Mouse (Mus musculus) cerebellum, adult 9-10 months (tissue): ENCODE results near the gene Rpl3.

Experiments used
- DNase-seq: peaks from one replicate; pipeline ENCODE4 v3.0.0; 2022

Gene Rpl3

GRCm38 (mm10) chr15:80062339-80062738 lies 29.3 kb downstream of the Rpl3 start:
- no peak for DNase-seq

DNA sequence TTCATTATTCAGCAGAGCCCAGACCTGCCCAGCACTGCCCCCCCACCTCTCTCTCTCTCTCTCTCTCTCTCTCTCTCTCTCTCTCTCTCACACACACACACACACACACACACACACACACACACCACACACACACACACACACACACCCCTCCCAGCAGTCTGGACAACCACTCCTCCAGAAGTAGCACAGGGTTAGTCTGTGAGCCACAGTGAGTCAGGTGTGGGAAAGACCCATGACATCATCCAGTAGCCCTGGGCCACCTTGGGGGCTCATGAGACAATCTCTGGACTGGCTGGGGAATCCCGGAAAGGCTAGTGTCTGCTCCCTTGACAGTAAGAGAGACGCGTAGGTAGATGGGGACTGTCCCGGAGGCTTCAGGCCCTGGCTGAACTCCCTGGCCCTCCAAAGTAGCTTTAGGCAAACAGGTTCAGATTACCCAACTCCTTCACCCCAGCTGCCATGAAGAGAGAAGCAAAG lies 30.6 kb downstream of the Rpl3 start:
- no peak for DNase-seq

GRCm38 (mm10) chr15:80060356-80061070 lies 31.2 kb downstream of the Rpl3 start:
- no peak for DNase-seq

DNA sequence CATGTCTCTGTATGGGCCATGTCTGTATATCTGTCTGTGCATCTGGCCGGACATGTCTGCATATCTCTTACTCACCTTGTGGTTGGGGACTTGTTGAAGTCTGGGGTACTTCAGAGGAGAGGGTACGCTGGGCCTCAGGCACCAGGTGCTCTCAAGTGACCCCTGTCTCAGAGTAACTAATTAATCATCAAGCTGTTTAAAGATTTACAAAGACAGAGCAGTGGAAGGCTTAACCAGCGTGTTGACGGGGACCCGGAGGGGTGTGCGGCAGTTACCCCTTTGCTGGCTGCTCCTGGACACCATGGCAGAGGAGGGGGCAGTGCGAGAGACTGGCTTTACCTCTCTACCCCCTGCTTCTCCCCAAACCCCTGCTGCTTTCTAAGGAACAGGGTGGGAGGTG lies 32.1 kb downstream of the Rpl3 start:
- DNase-seq, result no peak

DNA sequence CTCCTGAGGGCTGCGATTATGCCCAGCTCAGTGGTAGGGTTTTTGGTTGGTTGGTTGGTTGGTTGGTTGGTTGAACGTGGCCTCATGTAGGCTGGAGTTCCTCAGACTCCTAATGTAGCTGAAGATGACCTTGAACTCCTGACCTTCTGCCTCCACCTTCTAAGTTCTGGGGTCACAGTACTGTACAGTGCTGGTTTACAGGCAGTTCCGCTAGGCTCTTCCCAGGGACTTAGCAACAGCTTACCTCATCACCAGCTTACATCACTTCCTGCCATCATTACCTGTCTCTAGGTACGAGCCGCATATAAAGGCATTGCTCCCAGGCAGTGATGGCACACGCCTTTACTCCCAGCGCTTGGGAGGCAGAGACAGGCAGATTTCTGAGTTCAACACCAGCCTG lies 33.5 kb downstream of the Rpl3 start:
- DNase-seq, result no peak

- DNase-seq, result no peak
Observed at GRCm38 (mm10) chr15:80054034-80054710, 37.5 kb downstream of the Rpl3 start.

DNA sequence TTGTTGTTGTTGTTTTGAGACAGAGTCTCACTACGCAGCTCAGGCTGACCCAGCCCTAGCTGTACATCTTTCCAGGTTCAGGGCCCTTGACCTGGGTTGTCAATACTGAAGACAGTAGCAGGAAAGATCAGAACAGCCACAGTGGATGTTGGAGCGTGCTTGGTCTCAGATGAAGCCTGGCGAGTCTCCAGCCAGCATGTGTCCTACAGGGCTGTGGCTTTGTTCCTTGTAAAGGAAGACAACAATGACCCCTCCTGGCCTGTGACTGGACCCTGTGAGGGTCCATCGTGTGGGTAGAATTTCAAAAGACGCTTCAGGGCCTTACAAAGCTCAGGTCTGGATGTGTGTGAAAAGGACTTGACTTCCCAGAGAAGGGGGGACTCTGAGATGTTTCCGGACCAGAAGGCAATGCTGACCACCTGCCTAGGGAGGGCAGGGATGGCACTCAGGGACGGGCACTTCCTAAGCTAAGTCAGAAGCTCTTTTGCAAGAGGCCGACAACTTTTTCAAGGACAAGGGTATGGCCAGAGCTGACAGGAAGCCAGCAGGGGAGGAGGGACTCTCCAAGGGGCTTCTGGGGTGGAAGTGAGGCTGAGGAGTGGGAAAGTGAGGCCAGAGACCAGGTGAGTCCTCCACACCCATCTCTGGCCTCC lies 38.2 kb downstream of the Rpl3 start:
- DNase-seq, result no peak

DNA sequence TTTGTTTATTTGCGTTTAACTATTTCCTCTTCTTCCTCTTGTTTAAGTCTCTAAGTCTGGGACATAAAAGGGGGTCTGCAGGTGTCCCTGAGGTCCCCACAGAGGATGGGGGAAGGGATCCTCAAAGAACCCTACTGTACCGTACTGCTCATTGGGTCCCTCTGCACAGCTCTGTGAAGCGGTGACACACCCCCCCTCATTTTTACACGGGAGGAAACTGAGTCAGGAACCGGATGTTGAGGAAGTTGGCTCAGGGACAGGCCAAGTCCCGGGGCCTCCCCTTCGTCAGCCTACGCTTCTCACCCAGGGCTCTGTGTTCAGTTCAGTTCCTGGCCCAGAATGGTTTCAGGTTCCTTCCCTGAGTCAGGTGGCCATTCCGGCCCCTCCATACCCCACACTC lies 39.9 kb downstream of the Rpl3 start:
- DNase-seq, result no peak

DNA sequence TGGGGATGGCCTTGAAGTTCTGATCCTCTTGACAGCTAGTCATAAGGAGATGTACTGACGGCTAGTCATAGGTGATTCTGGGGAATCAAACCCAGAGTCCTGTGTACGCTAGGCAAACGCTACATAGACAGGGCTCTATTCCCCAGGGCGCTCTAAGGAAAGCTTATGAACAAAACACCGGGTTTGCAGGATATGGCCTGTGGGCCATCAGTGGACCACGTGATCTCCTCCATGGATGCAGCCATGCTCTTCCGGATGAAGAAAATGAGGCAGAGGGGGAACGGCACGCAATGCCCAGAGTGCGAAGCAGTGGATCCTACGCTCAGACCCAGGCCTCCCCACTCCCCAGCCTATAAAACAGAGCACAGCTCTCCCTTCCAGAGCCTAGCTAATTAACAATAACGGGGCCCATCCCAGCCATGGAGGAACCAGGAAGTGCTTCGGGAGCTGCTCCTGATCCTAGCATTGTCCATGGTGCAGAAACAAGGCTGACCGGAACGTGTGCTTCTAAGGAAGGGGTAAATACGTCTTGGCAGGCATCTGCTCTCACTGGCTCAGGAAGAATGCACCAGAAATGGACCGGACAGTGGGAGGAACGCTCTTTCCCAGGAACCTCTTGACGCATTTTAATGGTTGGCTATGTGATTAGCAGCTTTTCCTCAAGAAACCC lies 40.4 kb downstream of the Rpl3 start:
- DNase-seq, result no peak

- DNase-seq, result no peak
Observed at GRCm38 (mm10) chr15:80050093-80050492, 41.6 kb downstream of the Rpl3 start.

GRCm38 (mm10) chr15:80047973-80048372 lies 43.7 kb downstream of the Rpl3 start:
- DNase-seq, result no peak

DNA sequence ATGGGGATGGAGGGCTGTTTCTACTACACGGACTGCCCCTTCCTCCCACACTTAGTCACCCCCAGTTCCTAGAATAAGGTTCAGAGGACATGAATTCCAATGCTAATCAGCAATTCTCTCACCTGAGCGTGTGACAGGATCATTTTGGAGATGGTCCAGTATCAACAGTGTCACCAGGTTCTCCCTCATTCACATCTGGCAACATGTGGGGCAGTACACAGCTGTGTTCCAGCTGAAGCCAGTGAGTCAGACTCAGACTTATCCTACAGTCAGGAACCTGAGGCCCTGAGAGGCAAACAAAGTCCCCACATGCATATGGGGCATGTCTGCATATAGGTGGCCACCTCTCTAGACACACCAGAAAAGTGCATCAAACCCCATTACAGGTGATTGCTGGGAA lies 44.4 kb downstream of the Rpl3 start:
- no peak for DNase-seq

DNA sequence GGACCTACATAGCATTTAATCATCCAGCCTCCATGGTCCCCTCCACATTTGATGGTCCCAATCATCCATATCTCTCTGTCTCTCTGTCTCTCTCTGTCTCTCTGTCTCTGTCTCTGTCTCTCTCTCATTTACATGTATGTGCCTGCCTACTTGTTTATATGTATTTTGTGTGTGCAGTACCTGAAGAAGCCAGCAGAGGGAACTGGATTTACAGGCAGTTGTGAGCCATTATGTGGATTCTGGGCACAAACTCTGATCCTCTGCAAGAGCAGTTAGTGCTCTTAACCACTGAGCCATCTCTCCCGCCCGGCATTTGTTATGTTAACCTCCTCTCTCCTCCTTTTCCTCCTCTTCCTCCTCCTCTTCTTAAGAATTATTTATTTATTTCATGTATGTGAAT lies 45.9 kb downstream of the Rpl3 start:
- no peak for DNase-seq

- DNase-seq, result no peak
Observed at GRCm38 (mm10) chr15:80044249-80044648, 47.4 kb downstream of the Rpl3 start.

DNA sequence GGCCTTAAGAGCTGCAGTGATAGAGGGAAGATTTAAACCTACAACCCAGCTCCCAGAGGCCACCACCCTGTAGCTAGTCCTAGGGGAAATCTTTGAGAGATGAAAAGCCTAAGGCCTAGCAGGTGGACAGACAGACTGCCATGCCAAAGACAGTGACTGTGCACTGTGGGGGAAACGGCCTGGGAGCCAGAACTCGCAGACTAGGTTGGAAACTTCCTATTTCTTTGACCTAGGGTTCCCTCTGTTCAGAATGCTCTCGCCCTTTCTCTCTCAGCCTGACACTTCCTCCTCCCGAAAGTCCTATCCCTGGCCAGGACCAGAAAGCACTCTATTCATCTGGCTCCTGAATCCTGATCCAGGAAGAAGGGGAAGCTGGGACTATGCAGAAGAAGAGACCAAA lies 49.5 kb downstream of the Rpl3 start:
- no peak for DNase-seq

DNA sequence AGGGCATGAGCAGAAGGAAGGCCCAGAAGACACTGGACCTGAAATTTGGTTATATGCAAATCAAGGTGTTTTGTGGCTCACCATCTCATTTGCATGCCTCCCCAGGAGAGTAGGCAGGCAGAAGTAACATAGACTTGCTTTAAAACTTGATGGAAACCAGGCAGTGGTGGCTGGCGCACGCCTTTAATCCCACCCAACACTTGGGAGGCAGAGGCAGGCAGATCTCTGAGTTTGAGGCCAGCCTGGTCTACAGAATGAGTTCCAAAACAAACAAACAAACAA lies 53.6 kb downstream of the Rpl3 start:
- DNase-seq, result no peak

- DNase-seq, result no peak
Observed at GRCm38 (mm10) chr15:80037255-80038109, 54.2 kb downstream of the Rpl3 start.

GRCm38 (mm10) chr15:80035341-80035885 lies 56.3 kb downstream of the Rpl3 start:
- DNase-seq, result no peak

GRCm38 (mm10) chr15:80034913-80035312 lies 56.8 kb downstream of the Rpl3 start:
- DNase-seq, result no peak

DNA sequence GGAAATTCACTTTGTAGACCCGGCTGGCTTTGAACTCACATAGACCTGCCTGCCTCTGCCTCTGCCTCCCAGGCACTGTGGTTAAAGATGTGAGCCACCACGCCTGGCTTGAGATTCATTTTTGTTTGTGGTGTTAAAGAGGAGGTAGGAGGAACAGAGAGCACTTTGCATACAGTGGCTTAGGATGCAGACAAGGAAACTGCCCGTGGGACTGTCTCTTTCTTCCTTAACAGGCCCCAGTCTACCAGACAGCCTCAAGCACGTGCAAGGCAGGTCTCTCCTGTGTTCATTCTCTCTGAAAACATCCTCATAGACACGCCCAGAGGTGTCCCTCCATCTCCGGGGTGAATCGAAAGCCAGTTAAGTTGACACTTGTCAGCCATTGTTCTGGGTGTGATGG lies 57.3 kb downstream of the Rpl3 start:
- DNase-seq, result no peak

DNA sequence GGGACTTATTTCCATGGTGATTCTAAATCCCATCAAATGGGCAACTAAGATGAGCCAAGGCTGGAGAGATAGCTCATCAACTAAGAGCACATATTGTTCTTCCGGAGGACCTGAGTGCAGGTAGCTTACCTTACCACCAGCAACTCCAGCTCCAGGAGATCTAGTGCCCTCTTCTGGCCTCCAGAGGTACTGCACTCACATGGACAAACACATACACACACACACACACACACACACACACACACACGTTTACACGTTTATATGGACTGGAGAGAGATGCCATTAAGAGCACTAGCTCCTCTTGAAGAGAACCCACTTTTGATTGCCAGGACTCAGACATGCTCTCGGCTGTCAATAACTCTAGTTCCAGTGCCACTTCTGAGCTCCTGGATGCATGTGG lies 60.5 kb downstream of the Rpl3 start:
- DNase-seq, result no peak

GRCm38 (mm10) chr15:80030399-80030798 lies 61.3 kb downstream of the Rpl3 start:
- DNase-seq, result no peak

- DNase-seq, result no peak
Observed at GRCm38 (mm10) chr15:80028862-80029261, 62.8 kb downstream of the Rpl3 start.
